ENCODE assay signal across 13 mouse cellular contexts in genomic region chr1:136055771-136056170, GRCm38 (mm10). TPM values are rescaled to one million over a fixed set of nuclear protein-coding genes. Genes with fewer than 3 reads are reported as not detected.
DNase-seq lines count a peak whose midpoint lies in the region.
"Had no signal": no experiment of that assay in that cellular context is flagged by ENCODE, and none has a peak within 500 bp of the region (broad histone marks: within the 10 kb centered on the region; RNA-seq: fewer than 3 reads in every experiment).

No protein-coding gene starts in this region.

- intact Hi-C loops in left cerebral cortex, postnatal 25 days (cut with DNase I) = loop anchor here (2.0 kb wide), 1 partner anchor 77 kb away; no protein-coding TSS in a partner anchor

- peak; percentile 50 to 79 for DNase-seq in layer of hippocampus, adult 18-20 months (ENCODE audit: low spot score in 2 of 2)
- no peak for DNase-seq in layer of hippocampus, postnatal 10 days (ENCODE audit: low spot score in 2 of 2)
- DNase-seq in frontal cortex, postnatal 36 days (ENCODE audit: low spot score in 2 of 2) = peak; percentile 57 to 76
- DNase-seq in left cerebral cortex, postnatal 25 days (ENCODE audit: low spot score in 2 of 2) = peak; percentile 59 to 94
- DNase-seq in right cerebral cortex, postnatal 4 days = peak; percentile 46
- no peak for DNase-seq in spleen, postnatal 4 days (ENCODE audit: low spot score in 2 of 2)
- no peak for DNase-seq in kidney, adult 8-10 months
- DNase-seq in urinary bladder, postnatal 4 days (ENCODE audit: low spot score in 2 of 2) = no peak
- DNase-seq: adrenal gland, postnatal 14 days; cerebellum, adult 9-11 months; heart, adult 11 months; heart, postnatal 4 days; kidney, postnatal 25 days had no signal

RNA-seq across cellular contexts. Expression of gene Cacna1s, which starts 3.2 kb away (rescaled TPM):
- total RNA-seq in layer of hippocampus, adult 18-20 months (2021) = 1 to 10 TPM in 1 of 2 experiments, under 1 TPM in 1; 0.91 to 1.1 TPM
- 1 to 10 TPM in 1 of 2 experiments, under 1 TPM in 1; 0.80 to 1.3 TPM for total RNA-seq in layer of hippocampus, postnatal 10 days (2021)
- 1 to 10 TPM; 2.3 to 2.6 TPM for total RNA-seq in left cerebral cortex, postnatal 25 days (2021)

RNA-seq across cellular contexts. Expression of gene Ascl5, which starts 5.2 kb away (rescaled TPM):
- total RNA-seq in layer of hippocampus, adult 18-20 months (2021) = not detected
- under 1 TPM in 1 of 2 experiments, not detected in 1; 0.71 TPM for total RNA-seq in layer of hippocampus, postnatal 10 days (2021)
- 1 to 10 TPM in 1 of 2 experiments, under 1 TPM in 1; 0.87 to 1.9 TPM for total RNA-seq in left cerebral cortex, postnatal 25 days (2021)
- total RNA-seq: adrenal gland, postnatal 14 days; heart, postnatal 4 days had no signal

RNA-seq across cellular contexts. Expression of gene Tmem9, which starts 47.8 kb away (rescaled TPM):
- 10 to 100 TPM; 64.0 to 64.2 TPM for total RNA-seq in layer of hippocampus, adult 18-20 months (2021)
- 10 to 100 TPM; 69.7 to 81.4 TPM for total RNA-seq in layer of hippocampus, postnatal 10 days (2021)
- total RNA-seq in left cerebral cortex, postnatal 25 days (2021) = 10 to 100 TPM; 63.3 to 65.0 TPM

RNA-seq across cellular contexts. Expression of gene Igfn1, which starts 49.6 kb away (rescaled TPM):
- under 1 TPM; 0.23 to 0.59 TPM for total RNA-seq in layer of hippocampus, adult 18-20 months (2021)
- total RNA-seq in layer of hippocampus, postnatal 10 days (2021) = under 1 TPM; 0.04 to 0.23 TPM
- total RNA-seq in left cerebral cortex, postnatal 25 days (2021) = 10 to 100 TPM in 1 of 2 experiments, 1 to 10 TPM in 1; 9.2 to 11.4 TPM
- total RNA-seq: adrenal gland, postnatal 14 days had no signal

Comparison
In these comparisons a context has a peak if more than half of its experiments do, and no peak if none do; other contexts are left out.
1. DNase-seq: peak in layer of hippocampus, adult 18-20 months (2 of 2), frontal cortex, postnatal 36 days (2 of 2), left cerebral cortex, postnatal 25 days (2 of 2) and right cerebral cortex, postnatal 4 days (single experiment); none in layer of hippocampus, postnatal 10 days (0 of 2), spleen, postnatal 4 days (0 of 2), kidney, adult 8-10 months (0 of 2) and urinary bladder, postnatal 4 days (0 of 2).